Mouse (Mus musculus) E14TG2a.4 (cell line): ENCODE data around the gene Pxylp1.
"Not testable (repeated sequence)": the region's sequence is repeated elsewhere in the genome, so short reads cannot be mapped to it uniquely, and the experiment has no call there.

Experiments used
- CTCF ChIP-seq: conservative IDR thresholded peaks from 2 replicates; pipeline ENCODE4 v1.5.1; 2014; ENCODE audit warnings: low read length
- NANOG ChIP-seq: IDR thresholded peaks from 2 replicates; pipeline ENCODE4 v1.6.1; 2014; ENCODE audit warnings: borderline replicate concordance, low read length, mixed read lengths

GRCm38 (mm10) chr9:96936427-96936826, 44.0 kb upstream of the Pxylp1 start:
- TF ChIP-seq CTCF, NANOG: not testable (repeated sequence)
